Mouse (Mus musculus) stomach, embryonic 16.5 days (tissue): ENCODE results near the gene Slc52a3. TPM values are rescaled to one million over a fixed set of nuclear protein-coding genes. Genes with fewer than 3 reads are reported as not detected.
A peak's percentile ranks its signal among the peaks of the same experiment; 100 is the strongest.

Source experiments
- ATAC-seq: fragments of 200-750 bp; cut with Nextera tagmentation; 2 replicates; pipeline ENCODE4 v1.8.0; 2017; ENCODE audit warnings: moderate number of reproducible peaks, moderate TSS enrichment; ENCODE audit not compliant: insufficient read depth, low FRiP score
- H3K27ac ChIP-seq: fragments of 300-500 bp; sonication (generic); 2 replicates; pipeline ENCODE4 v1.5.1; 2014; ENCODE audit warnings: low read length
- H3K27me3 ChIP-seq: fragments of 300-500 bp; sonication (generic); 2 replicates; pipeline ENCODE4 v1.6.1; 2014; ENCODE audit warnings: low read length, control low read depth, mixed read lengths; ENCODE audit not compliant: control insufficient read depth, insufficient read depth
- H3K36me3 ChIP-seq: fragments of 300-500 bp; sonication (generic); 2 replicates; pipeline ENCODE4 v1.6.1; 2014; ENCODE audit warnings: low read length; ENCODE audit not compliant: control insufficient read depth, insufficient read depth
- H3K4me1 ChIP-seq: fragments of 300-500 bp; sonication (generic); 2 replicates; pipeline ENCODE4 v1.6.1; 2014; ENCODE audit warnings: low read length, control low read depth, mixed read lengths; ENCODE audit not compliant: control insufficient read depth, insufficient read depth
- H3K4me2 ChIP-seq: fragments of 300-500 bp; sonication (generic); 2 replicates; pipeline ENCODE4 v1.6.1; 2014; ENCODE audit warnings: low read depth, low read length, mixed read lengths
- H3K4me3 ChIP-seq: fragments of 300-500 bp; sonication (generic); replicated peaks from 2 replicates; pipeline ENCODE4 v1.5.1; 2014; ENCODE audit warnings: mild to moderate bottlenecking, low read length
- H3K9ac ChIP-seq: fragments of 300-500 bp; sonication (generic); 2 replicates; pipeline ENCODE4 v1.6.1; 2014; ENCODE audit warnings: low read length
- H3K9me3 ChIP-seq: fragments of 300-500 bp; sonication (generic); replicated peaks from 2 replicates; pipeline ENCODE4 v1.6.1; 2016; ENCODE audit warnings: low read length, control low read depth; ENCODE audit not compliant: control insufficient read depth
- WGBS: fragments of 180-500 bp; shearing (Covaris S2); extraction: QIAGEN DNeasy Blood & Tissue Kit; methylation state at CpG from one replicate; pipeline ENCODE4 v1.1.7; 2014; 5-methylcytosine and 5-hydroxymethylcytosine counted together
- polyA plus RNA-seq: library from polyadenylated mRNA; unstranded; fragments of >200 nt; fragmentation: Nextera tagmentation; extraction: Ambion mirVana; gene quantifications from 2 replicates; pipeline ENCODE4 v1.2.1, GENCODE M21; 2015

The Slc52a3 gene
- polyA plus RNA-seq, 1 experiment from 2014 or later, result 13.9 TPM

DNA sequence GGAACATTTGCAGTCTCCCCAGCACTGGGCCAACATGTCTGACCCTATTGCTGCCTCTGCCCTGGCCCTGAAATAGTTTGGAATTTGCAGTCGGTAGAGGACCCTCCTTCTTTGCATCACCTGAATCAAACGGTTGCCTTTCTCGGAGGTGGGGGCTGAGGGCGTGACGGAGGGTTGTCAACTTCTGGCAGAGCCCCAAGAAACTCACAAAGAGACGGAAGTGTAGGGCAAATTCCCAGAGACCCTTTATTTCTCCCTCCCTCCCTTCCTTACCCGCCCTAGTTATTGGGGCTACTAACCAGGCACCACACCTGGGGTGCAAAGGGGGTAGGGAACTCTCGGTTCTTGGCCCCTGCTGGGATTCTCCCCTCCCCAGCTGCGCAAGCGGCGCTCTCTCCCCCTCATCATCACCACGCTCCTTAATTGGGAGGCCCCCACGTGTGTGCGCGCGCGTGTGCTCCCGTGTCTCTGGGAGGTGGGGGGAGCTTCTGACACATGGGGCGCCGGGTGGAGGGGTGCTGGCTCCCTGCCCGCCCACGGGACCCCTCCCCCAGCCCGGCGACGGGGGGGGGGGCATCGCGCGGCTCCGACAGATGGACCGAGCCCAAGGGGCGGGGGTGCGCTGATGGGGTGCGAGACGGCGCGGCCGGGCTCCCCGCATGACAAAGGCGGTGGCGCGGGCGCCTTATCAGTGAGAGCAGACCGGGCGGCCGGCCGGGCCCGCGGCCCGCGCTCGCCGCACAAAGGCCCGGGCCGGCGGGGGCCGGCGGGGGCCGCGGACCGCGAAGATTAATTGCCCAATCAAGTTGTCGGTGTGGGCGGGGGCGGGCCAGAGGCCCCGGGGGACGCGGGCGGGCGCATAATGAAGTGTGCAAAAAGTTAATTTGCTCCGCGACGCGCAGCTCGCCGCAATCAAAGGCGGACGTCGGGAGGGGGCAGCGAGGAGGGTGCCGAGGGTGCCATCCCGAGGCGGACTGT, 52.0 kb downstream of the Slc52a3 start:
- H3K4me2 ChIP-seq, result peak overlapping the region; percentile 94
- H3K27me3 ChIP-seq, result peaks cover 42% of the 10 kb centered on the region
- peak overlapping the region; percentile 63 for H3K9ac ChIP-seq
- H3K27ac ChIP-seq, result no peak overlapping the region
- ATAC-seq, result 0 out of 2 replicates have a peak, but pooled peaks have one; percentile 45
- WGBS, result 1% methylated on average over 82 of the region's 82 CpGs
- H3K4me3 ChIP-seq, result peak overlapping the region; percentile 50
- peaks cover 12% of the 10 kb centered on the region for H3K4me1 ChIP-seq
- H3K36me3 ChIP-seq, result no peaks in the 10 kb centered on the region
- no peaks in the 10 kb centered on the region for H3K9me3 ChIP-seq

DNA sequence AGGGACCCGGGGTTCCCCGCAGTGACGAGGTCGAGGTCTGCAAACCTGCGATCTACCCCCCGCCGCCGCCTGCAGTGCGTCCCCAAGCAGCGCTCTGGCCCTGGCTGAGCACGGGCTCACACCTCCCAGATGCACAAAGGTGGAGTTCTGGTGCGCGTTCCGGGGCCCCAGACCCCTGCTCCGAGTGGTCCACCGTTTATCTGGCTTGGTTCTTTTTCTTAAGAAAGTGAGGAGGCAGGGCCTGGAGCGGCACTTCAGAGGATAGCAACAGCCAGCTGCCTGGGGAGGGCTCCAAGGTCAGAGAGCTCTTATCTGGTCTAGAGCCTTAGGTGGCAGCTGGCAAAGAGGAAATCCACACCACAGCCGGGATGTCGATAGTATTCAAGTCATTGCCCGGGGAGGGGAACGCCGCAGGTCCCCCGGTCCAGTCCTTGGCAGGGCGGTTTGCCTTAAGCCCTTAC, 52.7 kb downstream of the Slc52a3 start:
- Histone ChIP-seq H3K9ac (peak overlapping the region; percentile 63), H3K9me3 (no peaks in the 10 kb centered on the region), H3K27me3 (peaks cover 42% of the 10 kb centered on the region), H3K36me3 (no peaks in the 10 kb centered on the region), H3K4me2 (peak overlapping the region; percentile 94), H3K4me1 (peaks cover 12% of the 10 kb centered on the region), H3K4me3 (peak overlapping the region; percentile 50), H3K27ac (no peak overlapping the region)
- 0% methylated on average over 24 of the region's 24 CpGs for WGBS
- ATAC-seq, result peak; percentile 58

DNA sequence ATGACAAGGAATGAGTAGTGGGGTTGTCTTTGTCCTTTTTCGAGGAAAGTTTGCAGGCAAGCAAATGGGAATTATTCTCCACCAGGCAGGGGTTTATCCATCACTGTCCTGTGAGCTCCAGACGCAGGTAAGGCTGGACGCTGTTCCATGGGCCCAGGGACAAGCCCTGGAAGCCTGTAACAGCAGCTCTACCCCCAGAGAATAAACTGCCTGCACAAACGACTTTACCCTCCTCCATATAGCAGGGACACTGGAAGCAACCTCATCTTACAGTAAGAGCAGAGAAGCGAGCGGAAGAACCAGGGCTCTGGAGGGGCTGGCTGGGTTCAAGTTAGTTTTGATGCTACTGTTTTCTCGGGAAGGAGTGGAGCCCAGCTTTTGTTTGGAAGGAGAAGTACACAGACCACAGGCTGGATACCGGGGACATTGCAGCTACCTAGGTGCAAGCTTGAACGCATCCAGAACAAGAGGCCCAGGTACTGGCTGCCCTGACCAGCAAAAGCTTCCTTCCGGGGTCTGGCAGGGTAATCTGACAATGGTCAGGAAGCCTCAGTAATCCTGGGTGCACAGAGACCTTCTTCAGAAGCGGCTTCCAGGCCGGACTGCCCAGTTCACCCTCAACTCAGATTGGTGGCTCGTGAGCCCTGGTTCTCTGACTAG, 53.4 kb downstream of the Slc52a3 start:
- 11% methylated on average over 13 of the region's 13 CpGs for WGBS
- H3K4me1 ChIP-seq, result peaks cover 12% of the 10 kb centered on the region
- no peak overlapping the region for H3K4me2 ChIP-seq
- no peak for ATAC-seq
- no peak overlapping the region for H3K9ac ChIP-seq
- no peak overlapping the region for H3K4me3 ChIP-seq
- H3K27me3 ChIP-seq, result peaks cover 42% of the 10 kb centered on the region
- H3K36me3 ChIP-seq, result no peaks in the 10 kb centered on the region
- H3K27ac ChIP-seq, result no peak overlapping the region
- H3K9me3 ChIP-seq, result no peaks in the 10 kb centered on the region

DNA sequence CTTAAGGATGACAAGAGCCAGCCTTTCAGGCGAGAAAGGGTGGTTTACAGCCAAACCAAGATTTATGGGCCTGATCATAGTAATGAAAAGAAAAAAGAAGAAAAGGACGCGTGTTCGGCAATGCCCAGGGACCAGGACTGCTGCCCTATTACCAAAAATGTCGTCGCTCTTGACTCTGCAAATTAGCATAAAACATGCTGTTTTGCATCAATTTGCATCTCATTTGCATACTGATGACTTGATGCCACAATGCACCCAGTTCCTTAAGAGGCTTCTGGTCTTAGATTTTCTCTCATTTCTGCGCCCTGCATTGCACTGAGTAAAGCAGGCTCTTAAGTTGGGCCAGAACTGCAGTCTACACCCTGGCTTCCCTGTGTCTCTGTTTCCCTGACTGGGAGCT, 54.0 kb downstream of the Slc52a3 start:
- no peak for ATAC-seq

DNA sequence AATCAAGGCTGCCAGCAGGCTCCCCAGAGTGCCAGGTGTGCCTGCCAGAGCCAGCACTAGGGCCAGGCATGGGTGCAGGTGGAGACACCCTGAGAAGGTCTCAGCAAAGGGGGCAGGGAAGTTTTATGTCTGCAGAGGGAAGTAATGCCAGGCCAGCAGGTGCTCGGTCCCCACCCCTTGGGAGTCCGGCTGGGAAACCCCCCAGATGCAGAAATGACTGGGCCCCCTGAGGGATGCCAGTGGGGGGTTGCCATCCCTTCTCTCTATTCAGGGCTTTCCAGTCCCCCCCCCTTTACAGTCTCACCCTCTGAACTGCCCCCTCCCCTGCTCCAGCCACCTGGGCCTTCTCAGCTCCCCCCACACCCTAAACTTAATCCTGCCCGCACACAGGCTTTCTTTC, 55.7 kb downstream of the Slc52a3 start:
- H3K4me2 ChIP-seq, result no peak overlapping the region
- peaks cover 12% of the 10 kb centered on the region for H3K4me1 ChIP-seq
- peaks cover 38% of the 10 kb centered on the region for H3K27me3 ChIP-seq
- no peaks in the 10 kb centered on the region for H3K9me3 ChIP-seq
- H3K27ac ChIP-seq, result no peak overlapping the region
- no peak overlapping the region for H3K9ac ChIP-seq
- H3K4me3 ChIP-seq, result no peak overlapping the region
- 57% methylated on average over 3 of the region's 3 CpGs for WGBS
- no peak for ATAC-seq
- no peaks in the 10 kb centered on the region for H3K36me3 ChIP-seq

More for the DNA sequence above, 54.0 kb downstream of the Slc52a3 start:
- 16% methylated on average over 7 of the region's 7 CpGs for WGBS
- H3K4me1 ChIP-seq, result peaks cover 12% of the 10 kb centered on the region
- no peak overlapping the region for H3K4me3 ChIP-seq
- no peaks in the 10 kb centered on the region for H3K36me3 ChIP-seq
- H3K27me3 ChIP-seq, result peaks cover 42% of the 10 kb centered on the region
- no peak overlapping the region for H3K9ac ChIP-seq
- H3K4me2 ChIP-seq, result no peak overlapping the region
- H3K27ac ChIP-seq, result no peak overlapping the region
- no peaks in the 10 kb centered on the region for H3K9me3 ChIP-seq

DNA sequence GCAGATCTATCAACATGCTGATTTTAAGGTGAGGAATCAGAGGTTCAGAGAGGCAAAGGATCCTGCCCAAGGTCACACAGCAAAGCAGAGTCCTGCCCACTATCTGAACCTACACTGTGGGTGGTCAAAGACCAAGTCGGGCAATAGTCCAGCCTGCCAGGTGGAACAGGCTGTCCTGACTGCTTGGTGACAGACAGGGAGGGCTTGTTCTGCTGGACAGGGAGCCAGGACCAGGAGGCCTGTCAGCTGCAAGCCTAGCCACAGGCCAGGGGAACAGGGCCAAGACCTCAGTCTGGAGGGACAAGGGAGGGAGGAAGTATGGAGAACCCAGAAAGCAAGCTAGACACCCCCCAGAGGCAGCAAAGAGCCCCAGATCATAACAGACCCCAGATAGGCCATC, 59.1 kb downstream of the Slc52a3 start:
- no peak overlapping the region for H3K4me2 ChIP-seq
- no peaks in the 10 kb centered on the region for H3K4me1 ChIP-seq
- H3K9ac ChIP-seq, result no peak overlapping the region
- H3K9me3 ChIP-seq, result no peaks in the 10 kb centered on the region
- H3K36me3 ChIP-seq, result no peaks in the 10 kb centered on the region
- ATAC-seq, result no peak
- H3K27me3 ChIP-seq, result peaks cover 9% of the 10 kb centered on the region
- no peak overlapping the region for H3K27ac ChIP-seq
- H3K4me3 ChIP-seq, result no peak overlapping the region
- 55% methylated on average over 1 of the region's 1 CpGs for whole genome bisulfite sequencing

DNA sequence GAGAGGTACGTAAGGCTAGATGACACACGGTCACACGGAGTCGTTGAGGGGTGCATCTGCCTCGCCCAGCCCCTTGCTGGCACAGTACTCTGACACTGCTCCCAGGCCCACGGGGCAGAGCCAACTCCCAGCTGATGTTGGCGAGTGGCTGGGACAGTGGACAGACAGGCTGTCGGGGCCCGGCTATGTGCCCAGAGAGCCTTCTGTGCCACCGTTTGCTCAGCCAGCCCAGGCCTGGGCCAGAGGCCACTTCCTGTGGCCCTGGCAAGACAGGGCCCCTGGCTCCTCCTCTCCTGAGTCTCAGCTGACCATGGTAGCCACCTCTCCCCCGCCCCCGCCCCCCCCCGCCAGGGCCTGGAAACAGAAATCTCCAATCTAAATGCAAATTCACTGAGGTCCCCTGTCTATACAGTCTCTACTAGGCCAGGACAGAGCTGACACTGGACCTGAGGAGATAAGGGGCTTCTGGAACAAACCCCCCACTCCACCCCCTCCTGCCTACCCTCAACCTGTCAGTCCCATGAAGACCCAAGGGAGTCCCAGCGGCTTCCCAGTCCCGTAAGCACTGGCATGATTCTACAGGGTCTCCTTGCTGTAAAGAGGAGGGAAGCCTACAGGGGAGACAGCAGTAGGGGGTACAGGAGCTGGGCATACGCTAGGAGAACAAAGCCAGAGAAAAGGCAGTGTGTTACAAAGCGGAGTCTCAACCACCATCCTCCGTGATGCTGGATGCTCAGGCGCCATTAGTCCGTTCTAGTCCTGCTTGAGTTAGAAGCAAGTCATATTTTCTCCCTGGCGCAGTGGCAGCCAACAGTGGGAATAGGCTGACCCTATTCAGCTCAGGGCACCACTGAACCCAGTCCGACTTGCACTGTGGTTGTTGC, 60.3 kb downstream of the Slc52a3 start:
- Histone ChIP-seq H3K4me2 (no peak overlapping the region), H3K9me3 (no peaks in the 10 kb centered on the region), H3K27ac (no peak overlapping the region), H3K4me1 (no peaks in the 10 kb centered on the region), H3K9ac (no peak overlapping the region), H3K4me3 (no peak overlapping the region), H3K27me3 (peaks cover 3% of the 10 kb centered on the region; the same call in 1 of the 2 replicates), H3K36me3 (no peaks in the 10 kb centered on the region)
- 66% methylated on average over 22 of the region's 22 CpGs for WGBS
- no peak for ATAC-seq

DNA sequence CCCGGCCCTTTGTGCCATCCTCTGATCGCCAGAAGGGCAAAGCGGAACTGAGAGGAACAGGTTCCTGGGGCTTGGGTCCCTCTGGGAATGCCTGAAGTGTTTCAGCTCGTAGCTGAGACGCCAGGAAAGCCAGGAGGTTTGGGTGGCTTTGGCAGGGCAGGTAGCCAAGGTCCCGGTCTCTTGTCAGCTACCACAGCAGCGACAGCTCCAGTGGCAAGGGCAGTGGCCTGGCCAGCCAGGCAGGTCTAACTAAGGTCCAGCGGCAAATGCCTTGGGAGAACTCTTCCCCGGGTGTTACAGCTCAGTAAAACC, 60.9 kb downstream of the Slc52a3 start:
- Histone ChIP-seq H3K4me3 (no peak overlapping the region), H3K36me3 (no peaks in the 10 kb centered on the region), H3K9ac (no peak overlapping the region), H3K9me3 (no peaks in the 10 kb centered on the region), H3K27me3 (peaks cover 3% of the 10 kb centered on the region; the same call in 1 of the 2 replicates), H3K4me2 (no peak overlapping the region), H3K4me1 (no peaks in the 10 kb centered on the region), H3K27ac (no peak overlapping the region)
- 79% methylated on average over 9 of the region's 9 CpGs for WGBS
- no peak for ATAC-seq
